Mouse (Mus musculus) small intestine, adult 2 months (tissue): ENCODE results near the gene Ptf1a. TPM values are rescaled to one million over a fixed set of nuclear protein-coding genes. Genes with fewer than 3 reads are reported as not detected.

Source experiments
- H3K27ac ChIP-seq: fragments of 200-500 bp; 2 replicates; pipeline ENCODE4 v1.5.1; 2012; ENCODE audit warnings: low read depth, low read length, control low read depth, inconsistent platforms; ENCODE audit not compliant: insufficient read depth
- H3K27me3 ChIP-seq: fragments of 200-500 bp; 2 replicates; pipeline ENCODE4 v1.6.1; 2012; ENCODE audit warnings: mild to moderate bottlenecking, moderate library complexity, low read length, inconsistent platforms; ENCODE audit not compliant: control insufficient read depth, insufficient read depth
- H3K36me3 ChIP-seq: fragments of 200-500 bp; 2 replicates; pipeline ENCODE4 v1.6.1; 2012; ENCODE audit warnings: mild to moderate bottlenecking, low read length, control low read depth, inconsistent platforms; ENCODE audit not compliant: control insufficient read depth, insufficient read depth
- H3K4me1 ChIP-seq: fragments of 200-500 bp; 2 replicates; pipeline ENCODE4 v1.6.1; 2012; ENCODE audit warnings: low read length, inconsistent platforms, mixed read lengths; ENCODE audit not compliant: control insufficient read depth, insufficient read depth, insufficient read length
- H3K4me3 ChIP-seq: fragments of 200-500 bp; 2 replicates; pipeline ENCODE4 v1.5.1; 2012; ENCODE audit warnings: low read depth, mild to moderate bottlenecking, control low read depth, inconsistent platforms, low read length, moderate library complexity
- CTCF ChIP-seq: fragments of 200-500 bp; IDR thresholded peaks from 2 replicates; pipeline ENCODE4 v1.5.1; 2012; ENCODE audit warnings: low read depth, mild to moderate bottlenecking, control low read depth, inconsistent platforms, low read length, moderate library complexity, mixed read lengths; ENCODE audit not compliant: insufficient replicate concordance, insufficient read length; ENCODE audit errors: extremely low read depth
- POLR2A ChIP-seq: fragments of 200-500 bp; IDR thresholded peaks from 2 replicates; pipeline ENCODE4 v1.6.1; 2012; ENCODE audit warnings: low read depth, mild to moderate bottlenecking, control low read depth, inconsistent platforms, low read length, moderate library complexity
- WGBS: fragments of 180-500 bp; shearing (Covaris S2); methylation state at CpG from one replicate; pipeline ENCODE4 v1.1.7; 2018; 5-methylcytosine and 5-hydroxymethylcytosine counted together
- polyA plus RNA-seq: library from polyadenylated mRNA; depleted of rRNA; stranded (reverse); fragments of >200 nt; gene quantifications from 2 replicates; pipeline ENCODE4 v1.2.3, GENCODE M21; 2012; rRNA removed

Ptf1a gene
- 31.2 TPM in 1 of 2 replicates, not detected in the other for polyA plus RNA-seq

- no peaks in the 10 kb centered on the region for H3K36me3 ChIP-seq
- no peak within 1 kb of the TSS for H3K27ac ChIP-seq
- H3K4me3 ChIP-seq = no peak within 1 kb of the TSS
- H3K4me1 ChIP-seq = no peaks in the 10 kb centered on the region
- TF ChIP-seq CTCF (no peak), POLR2A (no peak)
- H3K27me3 ChIP-seq = peaks cover 10% of the 10 kb centered on the region; the same call in 1 of the 2 replicates
- WGBS = 3% methylated on average over 53 of the region's 53 CpGs
Observed at GRCm38 (mm10) chr2:19444931-19445831, at the start of gene Ptf1a. Gene Ptf1a, plus strand, starts transcription at chr2:19445663.

- Histone ChIP-seq H3K4me3 (no peak overlapping the region), H3K36me3 (no peaks in the 10 kb centered on the region), H3K27ac (no peak overlapping the region), H3K27me3 (no peaks in the 10 kb centered on the region), H3K4me1 (no peaks in the 10 kb centered on the region)
- 23% methylated on average over 5 of the region's 5 CpGs for WGBS
- TF ChIP-seq POLR2A (no peak), CTCF (no peak)
Observed at GRCm38 (mm10) chr2:19405409-19405808, 40.1 kb upstream of the Ptf1a start.

- no peaks in the 10 kb centered on the region for H3K36me3 ChIP-seq
- 67% methylated on average over 3 of the region's 3 CpGs for WGBS
- TF ChIP-seq POLR2A (no peak), CTCF (no peak)
- no peak overlapping the region for H3K27ac ChIP-seq
- no peaks in the 10 kb centered on the region for H3K4me1 ChIP-seq
- no peaks in the 10 kb centered on the region for H3K27me3 ChIP-seq
- H3K4me3 ChIP-seq = no peak overlapping the region
Observed at GRCm38 (mm10) chr2:19406531-19406930, 38.9 kb upstream of the Ptf1a start.

GRCm38 (mm10) chr2:19414222-19414965, 31.1 kb upstream of the Ptf1a start:
- Histone ChIP-seq H3K27me3 (no peaks in the 10 kb centered on the region), H3K36me3 (no peaks in the 10 kb centered on the region), H3K4me3 (no peak overlapping the region), H3K27ac (no peak overlapping the region), H3K4me1 (no peaks in the 10 kb centered on the region)
- WGBS = 20% methylated on average over 19 of the region's 19 CpGs
- no peak for TF ChIP-seq POLR2A
- peak; percentile 88; the same call in 1 of the 2 replicates for TF ChIP-seq CTCF

GRCm38 (mm10) chr2:19415063-19415521, 30.4 kb upstream of the Ptf1a start:
- WGBS = 2% methylated on average over 6 of the region's 6 CpGs
- Histone ChIP-seq H3K36me3 (no peaks in the 10 kb centered on the region), H3K4me3 (no peak overlapping the region), H3K27ac (no peak overlapping the region), H3K4me1 (no peaks in the 10 kb centered on the region), H3K27me3 (no peaks in the 10 kb centered on the region)
- TF ChIP-seq POLR2A (no peak), CTCF (peak; percentile 17; the same call in 1 of the 2 replicates)

GRCm38 (mm10) chr2:19416066-19416465, 29.4 kb upstream of the Ptf1a start:
- H3K36me3 ChIP-seq = no peaks in the 10 kb centered on the region
- no peaks in the 10 kb centered on the region for H3K4me1 ChIP-seq
- H3K27me3 ChIP-seq = no peaks in the 10 kb centered on the region
- H3K27ac ChIP-seq = no peak overlapping the region
- no peak overlapping the region for H3K4me3 ChIP-seq
- TF ChIP-seq CTCF (no peak), POLR2A (no peak)
- whole genome bisulfite sequencing = 59% methylated on average over 6 of the region's 6 CpGs
